Mouse (Mus musculus) stomach, embryonic 16.5 days (tissue): ENCODE results near the gene Gfi1b. TPM values are rescaled to one million over a fixed set of nuclear protein-coding genes. Genes with fewer than 3 reads are reported as not detected.
A peak's percentile ranks its signal among the peaks of the same experiment; 100 is the strongest.

ENCODE experiments used
- ATAC-seq: fragments of 200-750 bp; cut with Nextera tagmentation; 2 replicates; pipeline ENCODE4 v1.8.0; 2017; ENCODE audit warnings: moderate number of reproducible peaks, moderate TSS enrichment; ENCODE audit not compliant: insufficient read depth, low FRiP score
- H3K27ac ChIP-seq: fragments of 300-500 bp; sonication (generic); 2 replicates; pipeline ENCODE4 v1.5.1; 2014; ENCODE audit warnings: low read length
- H3K27me3 ChIP-seq: fragments of 300-500 bp; sonication (generic); 2 replicates; pipeline ENCODE4 v1.6.1; 2014; ENCODE audit warnings: low read length, control low read depth, mixed read lengths; ENCODE audit not compliant: control insufficient read depth, insufficient read depth
- H3K36me3 ChIP-seq: fragments of 300-500 bp; sonication (generic); 2 replicates; pipeline ENCODE4 v1.6.1; 2014; ENCODE audit warnings: low read length; ENCODE audit not compliant: control insufficient read depth, insufficient read depth
- H3K4me1 ChIP-seq: fragments of 300-500 bp; sonication (generic); 2 replicates; pipeline ENCODE4 v1.6.1; 2014; ENCODE audit warnings: low read length, control low read depth, mixed read lengths; ENCODE audit not compliant: control insufficient read depth, insufficient read depth
- H3K4me2 ChIP-seq: fragments of 300-500 bp; sonication (generic); 2 replicates; pipeline ENCODE4 v1.6.1; 2014; ENCODE audit warnings: low read depth, low read length, mixed read lengths
- H3K4me3 ChIP-seq: fragments of 300-500 bp; sonication (generic); replicated peaks from 2 replicates; pipeline ENCODE4 v1.5.1; 2014; ENCODE audit warnings: mild to moderate bottlenecking, low read length
- H3K9ac ChIP-seq: fragments of 300-500 bp; sonication (generic); 2 replicates; pipeline ENCODE4 v1.6.1; 2014; ENCODE audit warnings: low read length
- H3K9me3 ChIP-seq: fragments of 300-500 bp; sonication (generic); replicated peaks from 2 replicates; pipeline ENCODE4 v1.6.1; 2016; ENCODE audit warnings: low read length, control low read depth; ENCODE audit not compliant: control insufficient read depth
- WGBS: fragments of 180-500 bp; shearing (Covaris S2); extraction: QIAGEN DNeasy Blood & Tissue Kit; methylation state at CpG from one replicate; pipeline ENCODE4 v1.1.7; 2014; 5-methylcytosine and 5-hydroxymethylcytosine counted together
- polyA plus RNA-seq: library from polyadenylated mRNA; unstranded; fragments of >200 nt; fragmentation: Nextera tagmentation; extraction: Ambion mirVana; gene quantifications from 2 replicates; pipeline ENCODE4 v1.2.1, GENCODE M21; 2015

The Gfi1b gene
- polyA plus RNA-seq, 1 experiment from 2014 or later = 4.3 TPM

GRCm38 (mm10) chr2:28632626-28633025 is 10.8 kb upstream of the Gfi1b start:
- no peaks in the 10 kb centered on the region for H3K9me3 ChIP-seq
- no peak overlapping the region for H3K4me2 ChIP-seq
- H3K9ac ChIP-seq = no peak overlapping the region
- 65% methylated on average over 1 of the region's 1 CpGs for WGBS
- no peak overlapping the region for H3K4me3 ChIP-seq
- H3K4me1 ChIP-seq = 0 out of 2 replicates have a peak, but pooled peaks cover 3% of the 10 kb centered on the region
- no peak overlapping the region for H3K27ac ChIP-seq
- ATAC-seq = no peak
- H3K27me3 ChIP-seq = no peaks in the 10 kb centered on the region
- no peaks in the 10 kb centered on the region for H3K36me3 ChIP-seq

GRCm38 (mm10) chr2:28629911-28630381 is 8.2 kb upstream of the Gfi1b start:
- 0 out of 2 replicates have a peak, but pooled peaks cover 3% of the 10 kb centered on the region for H3K4me1 ChIP-seq
- no peaks in the 10 kb centered on the region for H3K9me3 ChIP-seq
- peak; percentile 92 for ATAC-seq
- H3K27me3 ChIP-seq = no peaks in the 10 kb centered on the region
- peak overlapping the region; percentile 40; the same call in 1 of the 2 replicates for H3K27ac ChIP-seq
- no peak overlapping the region for H3K4me3 ChIP-seq
- 21% methylated on average over 4 of the region's 4 CpGs for WGBS
- H3K36me3 ChIP-seq = no peaks in the 10 kb centered on the region
- H3K4me2 ChIP-seq = no peak overlapping the region
- H3K9ac ChIP-seq = no peak overlapping the region

DNA sequence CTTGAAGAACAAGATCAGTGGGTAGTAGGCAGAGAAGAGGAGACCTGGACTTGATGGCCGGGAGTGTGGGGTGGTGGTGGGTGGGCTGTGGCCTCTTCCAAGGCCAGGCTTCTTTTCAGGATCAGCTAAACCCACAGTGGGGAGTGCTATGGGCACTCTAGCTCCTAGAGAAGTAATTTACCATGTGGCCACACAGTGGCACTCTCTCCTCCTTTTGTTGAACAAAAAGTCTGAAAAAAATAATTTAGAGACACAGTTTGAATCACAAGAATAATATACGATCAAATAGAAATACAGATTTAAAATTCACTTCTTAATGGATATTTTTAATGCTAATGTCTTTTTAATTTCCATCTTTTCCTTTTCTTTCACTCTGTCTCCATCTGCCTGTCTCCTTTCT is 6.3 kb upstream of the Gfi1b start:
- no peak for ATAC-seq
- 0 out of 2 replicates have a peak, but pooled peaks cover 3% of the 10 kb centered on the region for H3K4me1 ChIP-seq
- no peaks in the 10 kb centered on the region for H3K27me3 ChIP-seq
- no peak overlapping the region for H3K9ac ChIP-seq
- H3K4me3 ChIP-seq = no peak overlapping the region
- H3K36me3 ChIP-seq = no peaks in the 10 kb centered on the region
- H3K4me2 ChIP-seq = no peak overlapping the region
- H3K9me3 ChIP-seq = no peaks in the 10 kb centered on the region
- WGBS = 49% methylated on average over 2 of the region's 2 CpGs
- no peak overlapping the region for H3K27ac ChIP-seq

DNA sequence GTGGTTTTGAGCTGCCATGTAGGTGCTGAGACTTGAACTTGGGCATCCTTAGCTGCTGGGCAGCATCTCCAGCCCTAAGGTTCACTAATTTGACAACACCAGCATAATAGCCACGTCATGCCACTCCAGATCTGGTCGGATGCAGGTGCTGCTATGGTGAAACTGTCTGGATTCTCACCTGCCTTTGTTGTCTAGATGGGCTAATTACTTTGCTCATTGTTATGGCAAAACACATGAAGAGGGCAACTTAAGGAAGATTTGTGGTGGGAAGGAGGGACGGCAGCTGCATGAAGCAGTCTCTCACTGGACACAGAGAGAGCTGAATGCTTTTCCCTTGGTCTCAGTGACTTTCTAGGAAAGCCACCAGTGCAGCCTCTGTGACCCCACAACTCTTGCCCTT is 4.3 kb upstream of the Gfi1b start:
- no peak for ATAC-seq
- Histone ChIP-seq H3K4me1 (0 out of 2 replicates have a peak, but pooled peaks cover 8% of the 10 kb centered on the region), H3K36me3 (no peaks in the 10 kb centered on the region), H3K9ac (no peak overlapping the region), H3K9me3 (no peaks in the 10 kb centered on the region), H3K27ac (no peak overlapping the region), H3K27me3 (peaks cover 10% of the 10 kb centered on the region), H3K4me3 (no peak overlapping the region), H3K4me2 (no peak overlapping the region)
- 76% methylated on average over 3 of the region's 3 CpGs for WGBS

DNA sequence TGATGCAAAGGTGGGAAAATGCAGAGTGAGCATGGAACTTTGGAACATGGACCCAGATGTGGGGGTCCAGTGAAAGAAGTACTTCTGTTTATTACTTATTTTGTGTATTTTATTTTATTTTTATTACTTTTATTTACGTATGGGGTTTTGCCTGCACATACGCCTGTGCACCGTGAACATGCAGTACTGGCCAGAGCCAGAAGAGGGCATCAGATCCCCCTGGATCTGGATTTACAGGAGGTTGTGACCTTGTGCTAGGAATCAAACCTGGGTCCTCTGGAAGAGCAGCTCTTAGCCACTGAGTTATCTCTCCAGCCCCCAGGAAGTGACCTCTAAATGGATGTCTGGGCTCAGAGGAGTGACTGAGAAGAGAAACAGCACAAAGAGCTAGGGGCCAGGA is 3.1 kb upstream of the Gfi1b start:
- no peak overlapping the region for H3K9ac ChIP-seq
- no peak overlapping the region for H3K4me2 ChIP-seq
- no peaks in the 10 kb centered on the region for H3K9me3 ChIP-seq
- no peak overlapping the region for H3K27ac ChIP-seq
- H3K4me3 ChIP-seq = no peak overlapping the region
- WGBS = 93% methylated on average over 3 of the region's 3 CpGs
- H3K4me1 ChIP-seq = 0 out of 2 replicates have a peak, but pooled peaks cover 7% of the 10 kb centered on the region
- ATAC-seq = no peak
- peaks cover 17% of the 10 kb centered on the region for H3K27me3 ChIP-seq
- no peaks in the 10 kb centered on the region for H3K36me3 ChIP-seq

GRCm38 (mm10) chr2:28622521-28623124 is 841 bp upstream of the Gfi1b start:
- Histone ChIP-seq H3K36me3 (no peaks in the 10 kb centered on the region), H3K4me1 (0 out of 2 replicates have a peak, but pooled peaks cover 5% of the 10 kb centered on the region), H3K9me3 (no peaks in the 10 kb centered on the region), H3K9ac (no peak overlapping the region), H3K4me2 (no peak overlapping the region), H3K27me3 (peaks cover 17% of the 10 kb centered on the region), H3K4me3 (no peak overlapping the region), H3K27ac (no peak overlapping the region)
- 21% methylated on average over 10 of the region's 10 CpGs for WGBS
- ATAC-seq = no peak

- Histone ChIP-seq H3K9me3 (no peaks in the 10 kb centered on the region), H3K4me3 (no peak overlapping the region; the same call in 1 of the 2 replicates), H3K4me2 (no peak overlapping the region), H3K4me1 (0 out of 2 replicates have a peak, but pooled peaks cover 5% of the 10 kb centered on the region), H3K9ac (no peak overlapping the region), H3K27ac (no peak overlapping the region), H3K27me3 (peaks cover 17% of the 10 kb centered on the region), H3K36me3 (no peaks in the 10 kb centered on the region)
- no peak for ATAC-seq
- WGBS = 20% methylated on average over 2 of the region's 2 CpGs
These were observed 671 bp downstream of the Gfi1b start for GRCm38 (mm10) chr2:28621111-28621510.

GRCm38 (mm10) chr2:28620522-28620921 is 1.3 kb downstream of the Gfi1b start:
- no peaks in the 10 kb centered on the region for H3K36me3 ChIP-seq
- no peaks in the 10 kb centered on the region for H3K9me3 ChIP-seq
- no peak overlapping the region for H3K27ac ChIP-seq
- no peak overlapping the region for H3K9ac ChIP-seq
- 52% methylated on average over 10 of the region's 10 CpGs for WGBS
- no peak for ATAC-seq
- H3K27me3 ChIP-seq = peaks cover 17% of the 10 kb centered on the region
- H3K4me2 ChIP-seq = no peak overlapping the region
- no peak overlapping the region; the same call in 1 of the 2 replicates for H3K4me3 ChIP-seq
- 0 out of 2 replicates have a peak, but pooled peaks cover 5% of the 10 kb centered on the region for H3K4me1 ChIP-seq

DNA sequence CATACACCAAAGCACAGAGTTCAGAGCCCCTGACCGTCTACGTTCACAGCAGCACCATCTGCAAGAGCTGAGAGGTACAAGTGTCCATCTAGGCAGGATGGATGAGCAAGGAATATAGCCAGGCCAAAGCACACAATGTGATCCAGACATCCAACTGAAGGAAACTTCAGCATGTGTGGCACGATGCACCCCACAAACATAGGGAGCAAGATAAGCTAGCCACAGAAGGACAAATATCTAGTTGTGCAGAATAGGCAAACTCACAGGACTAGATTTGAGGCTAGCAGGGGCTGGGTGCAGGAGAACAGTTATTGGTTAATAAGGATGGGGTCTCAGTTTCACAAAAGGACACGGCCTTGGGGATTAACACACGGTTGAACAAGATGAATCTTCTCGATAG is 2.4 kb downstream of the Gfi1b start:
- Histone ChIP-seq H3K36me3 (no peaks in the 10 kb centered on the region), H3K4me3 (no peak overlapping the region), H3K9me3 (no peaks in the 10 kb centered on the region), H3K9ac (no peak overlapping the region), H3K27ac (no peak overlapping the region), H3K4me2 (no peak overlapping the region), H3K4me1 (0 out of 2 replicates have a peak, but pooled peaks cover 5% of the 10 kb centered on the region), H3K27me3 (peaks cover 17% of the 10 kb centered on the region)
- ATAC-seq = no peak
- 79% methylated on average over 6 of the region's 6 CpGs for WGBS
